Mouse (Mus musculus) liver, embryonic 11.5 days (tissue): ENCODE measurements around the gene Fam162a. TPM values are rescaled to one million over a fixed set of nuclear protein-coding genes. Genes with fewer than 3 reads are reported as not detected.
"Not testable (repeated sequence)": the region's sequence is repeated elsewhere in the genome, so short reads cannot be mapped to it uniquely, and the experiment has no call there.

Experiments used
- ATAC-seq: fragments of 200-750 bp; cut with Nextera tagmentation; replicated peaks from 2 replicates; pipeline ENCODE4 v1.8.0; 2017; ENCODE audit warnings: moderate number of reproducible peaks, mild to moderate bottlenecking, moderate TSS enrichment, moderate library complexity; ENCODE audit not compliant: low FRiP score
- DNase-seq: peaks from one replicate; pipeline ENCODE4 v3.0.0-alpha.2; 2017; ENCODE audit warnings: low spot score
- H3K27ac ChIP-seq: fragments of 300-500 bp; sonication (generic); 2 replicates; pipeline ENCODE4 v1.5.1; 2014; ENCODE audit warnings: mild to moderate bottlenecking, low read depth, low read length, control low read depth
- H3K27me3 ChIP-seq: fragments of 300-500 bp; sonication (generic); replicated peaks from 2 replicates; pipeline ENCODE4 v1.6.1; 2014; ENCODE audit warnings: low read length, mixed read lengths; ENCODE audit not compliant: control insufficient read depth, insufficient read depth
- H3K36me3 ChIP-seq: fragments of 300-500 bp; sonication (generic); 2 replicates; pipeline ENCODE4 v1.6.1; 2014; ENCODE audit warnings: mild to moderate bottlenecking, low read length, moderate library complexity, mixed read lengths; ENCODE audit not compliant: control insufficient read depth, insufficient read depth
- H3K4me1 ChIP-seq: fragments of 300-500 bp; sonication (generic); replicated peaks from 2 replicates; pipeline ENCODE4 v1.6.1; 2014; ENCODE audit warnings: low read length, mixed read lengths; ENCODE audit not compliant: control insufficient read depth, insufficient read depth
- H3K4me2 ChIP-seq: fragments of 300-500 bp; sonication (generic); 2 replicates; pipeline ENCODE4 v1.6.1; 2014; ENCODE audit warnings: mild to moderate bottlenecking, control low read depth, moderate library complexity
- H3K4me3 ChIP-seq: fragments of 300-500 bp; sonication (generic); 2 replicates; pipeline ENCODE4 v1.5.1; 2014; ENCODE audit warnings: low read depth, low read length, control low read depth
- H3K9ac ChIP-seq: fragments of 300-500 bp; sonication (generic); 2 replicates; pipeline ENCODE4 v1.6.1; 2014; ENCODE audit warnings: low read depth, low read length, control low read depth
- H3K9me3 ChIP-seq: fragments of 300-500 bp; sonication (generic); 2 replicates; pipeline ENCODE4 v1.6.1; 2016; ENCODE audit warnings: low read length, inconsistent platforms, mixed read lengths; ENCODE audit not compliant: control insufficient read depth
- WGBS: fragments of 180-500 bp; shearing (Covaris S2); extraction: QIAGEN DNeasy Blood & Tissue Kit; methylation state at CpG from one replicate; pipeline ENCODE4 v1.1.7; 2014; 5-methylcytosine and 5-hydroxymethylcytosine counted together
- polyA plus RNA-seq: library from polyadenylated mRNA; unstranded; fragments of >200 nt; fragmentation: Nextera tagmentation; extraction: Ambion mirVana; gene quantifications from 2 replicates; pipeline ENCODE4 v1.2.1, GENCODE M21; 2014

Fam162a gene
- polyA plus RNA-seq, 1 experiment from 2014 or later: 545 TPM

GRCm38 (mm10) chr16:36053524-36054275, 17.7 kb downstream of the Fam162a start:
- ATAC-seq: no peak
- no peak for DNase-seq
- H3K4me3 ChIP-seq: no peak overlapping the region
- no peaks in the 10 kb centered on the region; the same call in 1 of the 2 replicates for H3K4me1 ChIP-seq
- H3K4me2 ChIP-seq: no peak overlapping the region
- WGBS: 74% methylated on average over 6 of the region's 6 CpGs
- H3K27me3 ChIP-seq: no peaks in the 10 kb centered on the region
- no peak overlapping the region for H3K27ac ChIP-seq
- H3K9ac ChIP-seq: no peak overlapping the region
- peaks cover 41% of the 10 kb centered on the region for H3K36me3 ChIP-seq
- no peaks in the 10 kb centered on the region for H3K9me3 ChIP-seq

- no peak for DNase-seq
- Histone ChIP-seq H3K9me3 (no peaks in the 10 kb centered on the region), H3K36me3 (peaks cover 56% of the 10 kb centered on the region), H3K4me2 (no peak overlapping the region), H3K27ac (no peak overlapping the region), H3K4me3 (no peak overlapping the region), H3K9ac (no peak overlapping the region), H3K27me3 (no peaks in the 10 kb centered on the region), H3K4me1 (no peaks in the 10 kb centered on the region)
- no peak for ATAC-seq
- WGBS: 87% methylated on average over 6 of the region's 6 CpGs
These were observed 19.9 kb downstream of the Fam162a start for GRCm38 (mm10) chr16:36051491-36051890.

GRCm38 (mm10) chr16:36047538-36047937, 23.9 kb downstream of the Fam162a start:
- Histone ChIP-seq H3K27me3 (no peaks in the 10 kb centered on the region), H3K4me3 (no peak overlapping the region), H3K9ac (no peak overlapping the region), H3K9me3 (no peaks in the 10 kb centered on the region), H3K27ac (no peak overlapping the region), H3K36me3 (peaks cover 61% of the 10 kb centered on the region), H3K4me1 (peaks cover under 1% of the 10 kb centered on the region), H3K4me2 (no peak overlapping the region)
- no peak for ATAC-seq
- WGBS: 90% methylated on average over 4 of the region's 4 CpGs
- DNase-seq: no peak

- Histone ChIP-seq H3K27me3 (no peaks in the 10 kb centered on the region), H3K27ac (no peak overlapping the region), H3K4me3 (no peak overlapping the region), H3K4me1 (peaks cover 7% of the 10 kb centered on the region), H3K9me3 (no peaks in the 10 kb centered on the region), H3K4me2 (no peak overlapping the region), H3K9ac (no peak overlapping the region), H3K36me3 (peaks cover 34% of the 10 kb centered on the region)
- no peak for ATAC-seq
- no peak for DNase-seq
- WGBS: 90% methylated on average over 4 of the region's 4 CpGs
These were observed 27.4 kb downstream of the Fam162a start for GRCm38 (mm10) chr16:36043964-36044363.

- H3K27ac ChIP-seq: no peak overlapping the region
- H3K9me3 ChIP-seq: no peaks in the 10 kb centered on the region
- peaks cover 25% of the 10 kb centered on the region for H3K36me3 ChIP-seq
- DNase-seq (no peak), ATAC-seq (no peak)
- H3K4me1 ChIP-seq: peaks cover 7% of the 10 kb centered on the region
- no peak overlapping the region for H3K4me3 ChIP-seq
- H3K9ac ChIP-seq: no peak overlapping the region
- 89% methylated on average over 10 of the region's 10 CpGs for WGBS
- no peak overlapping the region for H3K4me2 ChIP-seq
- no peaks in the 10 kb centered on the region for H3K27me3 ChIP-seq
These were observed 28.3 kb downstream of the Fam162a start for GRCm38 (mm10) chr16:36043073-36043472.

- H3K27me3 ChIP-seq: no peaks in the 10 kb centered on the region
- H3K9ac ChIP-seq: peak overlapping the region; percentile 69
- WGBS: 24% methylated on average over 11 of the region's 11 CpGs
- peaks cover 15% of the 10 kb centered on the region for H3K36me3 ChIP-seq
- DNase-seq (no peak), ATAC-seq (no peak)
- H3K4me2 ChIP-seq: peak overlapping the region; percentile 63
- peak overlapping the region; percentile 62 for H3K4me3 ChIP-seq
- no peaks in the 10 kb centered on the region for H3K9me3 ChIP-seq
- peak overlapping the region; percentile 58 for H3K27ac ChIP-seq
- H3K4me1 ChIP-seq: peaks cover 7% of the 10 kb centered on the region
These were observed 29.8 kb downstream of the Fam162a start for GRCm38 (mm10) chr16:36041625-36042020.

GRCm38 (mm10) chr16:36040640-36041624, 30.5 kb downstream of the Fam162a start, which contains the start of gene Wdr5b:
Wdr5b (plus strand) TSS chr16:36041190.
- peak within 1 kb of the TSS; percentile 63 for H3K4me2 ChIP-seq
- peak within 1 kb of the TSS; percentile 58 for H3K27ac ChIP-seq
- no peaks in the 10 kb centered on the region for H3K27me3 ChIP-seq
- WGBS: 3% methylated on average over 39 of the region's 39 CpGs
- ATAC-seq: peak; percentile 95
- peaks cover 7% of the 10 kb centered on the region for H3K4me1 ChIP-seq
- peak within 1 kb of the TSS; percentile 69 for H3K9ac ChIP-seq
- DNase-seq: peak; percentile 82
- H3K36me3 ChIP-seq: peaks cover 10% of the 10 kb centered on the region
- no peaks in the 10 kb centered on the region for H3K9me3 ChIP-seq
- H3K4me3 ChIP-seq: peak within 1 kb of the TSS; percentile 62

- not testable (repeated sequence) for H3K36me3 ChIP-seq, H3K9ac ChIP-seq, H3K4me3 ChIP-seq, H3K9me3 ChIP-seq, H3K4me2 ChIP-seq, H3K27me3 ChIP-seq, DNase-seq, ATAC-seq, H3K27ac ChIP-seq, H3K4me1 ChIP-seq
- 94% methylated on average over 1 of the region's 2 CpGs for WGBS
These were observed 43.3 kb downstream of the Fam162a start for GRCm38 (mm10) chr16:36028120-36028519.
